Comparison of ENCODE assay signal across 15 mouse cellular contexts in the genomic region with DNA sequence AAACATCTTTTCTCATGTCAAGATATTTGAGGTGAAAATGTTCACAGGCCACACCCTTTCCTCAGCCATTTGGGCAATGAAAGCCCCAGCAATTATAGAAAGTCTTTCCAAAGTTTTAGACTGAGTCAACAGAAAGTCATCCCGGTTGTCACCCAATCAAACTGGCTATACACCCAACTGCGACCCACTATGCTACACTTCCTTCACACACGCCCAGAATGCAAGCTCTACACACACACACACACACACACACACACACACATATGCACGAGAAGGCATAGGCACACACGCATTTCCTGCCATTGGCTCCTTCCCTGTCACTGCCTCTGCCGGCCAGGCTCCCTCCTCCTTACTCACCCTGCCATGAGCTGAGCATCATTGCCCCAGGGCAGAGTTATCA.
"Had no signal": no experiment of that assay in that cellular context is flagged by ENCODE, and none has a peak within 500 bp of the region (broad histone marks: within the 10 kb centered on the region; RNA-seq: fewer than 3 reads in every experiment).

No protein-coding gene starts in this region.

- H3K9me3 ChIP-seq: limb, embryonic 12.5 days; liver, embryonic 13.5 days; lung, embryonic 15.5 days; midbrain, embryonic 10.5 days; neural tube, embryonic 13.5 days had no signal

- H3K9ac ChIP-seq: limb, embryonic 12.5 days; liver, embryonic 13.5 days; liver, postnatal 0 days; lung, embryonic 15.5 days; neural tube, embryonic 13.5 days had no signal

- H3K4me2 ChIP-seq: limb, embryonic 12.5 days; liver, embryonic 13.5 days; lung, embryonic 15.5 days; neural tube, embryonic 13.5 days had no signal

- H3K4me3 ChIP-seq: limb, embryonic 12.5 days; liver, embryonic 13.5 days; lung, embryonic 15.5 days; midbrain, embryonic 10.5 days; neural tube, embryonic 13.5 days had no signal

- H3K27ac ChIP-seq: liver, embryonic 13.5 days; lung, embryonic 15.5 days; macrophage; neural tube, embryonic 13.5 days had no signal

- H3K36me3 ChIP-seq: limb, embryonic 12.5 days; liver, embryonic 13.5 days; lung, embryonic 15.5 days; midbrain, embryonic 10.5 days; neural tube, embryonic 13.5 days had no signal

- H3K27me3 ChIP-seq: limb, embryonic 12.5 days; liver, embryonic 13.5 days; lung, embryonic 15.5 days; neural tube, embryonic 13.5 days had no signal

- DNase-seq: kidney, postnatal 25 days; layer of hippocampus, adult 9-11 months; layer of hippocampus, postnatal 36 days; liver; liver, embryonic 13.5 days; liver, postnatal 0 days; lung, postnatal 14 days; midbrain, embryonic 14.5 days; right cerebral cortex, adult 18-20 months; right cerebral cortex, postnatal 25 days had no signal

- ATAC-seq: liver, postnatal 0 days had no signal
